Mouse (Mus musculus) midbrain, embryonic 15.5 days (tissue): Measurements from ENCODE around the gene Ppm1h. TPM values are rescaled to one million over a fixed set of nuclear protein-coding genes. Genes with fewer than 3 reads are reported as not detected.

Experiments used
- ATAC-seq: fragments of 200-750 bp; cut with Nextera tagmentation; replicated peaks from 2 replicates; pipeline ENCODE4 v1.8.0; 2017; ENCODE audit warnings: moderate TSS enrichment
- H3K27ac ChIP-seq: fragments of 300-500 bp; sonication (generic); 2 replicates; pipeline ENCODE4 v1.5.1; 2015; ENCODE audit warnings: mild to moderate bottlenecking, inconsistent platforms
- H3K27me3 ChIP-seq: fragments of 300-500 bp; sonication (generic); replicated peaks from 2 replicates; pipeline ENCODE4 v1.6.1; 2015; ENCODE audit warnings: inconsistent platforms
- H3K36me3 ChIP-seq: fragments of 300-500 bp; sonication (generic); replicated peaks from 2 replicates; pipeline ENCODE4 v1.6.1; 2015; ENCODE audit warnings: inconsistent platforms
- H3K4me1 ChIP-seq: fragments of 300-500 bp; sonication (generic); 2 replicates; pipeline ENCODE4 v1.6.1; 2015; ENCODE audit warnings: inconsistent platforms
- H3K4me2 ChIP-seq: fragments of 300-500 bp; sonication (generic); 2 replicates; pipeline ENCODE4 v1.6.1; 2015; ENCODE audit warnings: inconsistent platforms, mild to moderate bottlenecking, moderate library complexity
- H3K4me3 ChIP-seq: fragments of 300-500 bp; sonication (generic); 2 replicates; pipeline ENCODE4 v1.5.1; 2015; ENCODE audit warnings: mild to moderate bottlenecking, inconsistent platforms
- H3K9ac ChIP-seq: fragments of 300-500 bp; sonication (generic); 2 replicates; pipeline ENCODE4 v1.6.1; 2015; ENCODE audit warnings: mild to moderate bottlenecking, inconsistent platforms
- H3K9me3 ChIP-seq: fragments of 300-500 bp; sonication (generic); 2 replicates; pipeline ENCODE4 v1.6.1; 2016; ENCODE audit warnings: inconsistent platforms
- WGBS: fragments of 180-500 bp; shearing (Covaris S2); methylation state at CpG from one replicate; pipeline ENCODE4 v1.1.7; 2015; ENCODE audit warnings: mixed read lengths; 5-methylcytosine and 5-hydroxymethylcytosine counted together
- polyA plus RNA-seq: library from polyadenylated mRNA; unstranded; fragments of >200 nt; fragmentation: Nextera tagmentation; extraction: Ambion mirVana; gene quantifications from 2 replicates; pipeline ENCODE4 v1.2.1, GENCODE M21; 2015

Ppm1h gene
- polyA plus RNA-seq, 1 experiment from 2014 or later: 21.4 TPM

GRCm38 (mm10) chr10:122763596-122763995, 85.0 kb downstream of the Ppm1h start:
- Histone ChIP-seq H3K9ac (no peak overlapping the region), H3K27ac (no peak overlapping the region), H3K9me3 (no peaks in the 10 kb centered on the region), H3K4me3 (no peak overlapping the region), H3K4me2 (no peak overlapping the region), H3K27me3 (no peaks in the 10 kb centered on the region), H3K36me3 (no peaks in the 10 kb centered on the region), H3K4me1 (no peaks in the 10 kb centered on the region)
- WGBS: 82% methylated on average over 1 of the region's 1 CpGs
- no peak for ATAC-seq

DNA sequence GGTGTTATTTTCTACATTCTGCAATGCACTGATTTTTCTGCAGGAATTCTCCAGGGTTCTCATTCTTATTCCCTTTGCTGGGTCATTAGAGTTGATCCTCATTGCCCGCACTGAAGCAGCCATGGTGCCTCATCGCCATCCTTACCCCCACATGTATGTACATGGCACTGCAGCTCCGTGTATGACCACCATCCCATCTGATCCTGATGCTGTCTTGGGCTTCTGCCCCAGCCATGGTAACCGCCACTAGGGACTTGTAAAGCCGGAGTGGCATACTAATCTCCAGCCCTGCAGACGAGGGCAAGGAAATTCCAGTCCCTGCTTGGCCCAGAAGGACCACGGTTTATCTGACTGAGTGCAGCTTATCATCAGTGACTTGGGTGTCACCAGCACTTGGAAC, 86.1 kb downstream of the Ppm1h start:
- H3K4me3 ChIP-seq: no peak overlapping the region
- no peak; the same call in 1 of the 2 replicates for ATAC-seq
- 48% methylated on average over 7 of the region's 7 CpGs for whole genome bisulfite sequencing

DNA sequence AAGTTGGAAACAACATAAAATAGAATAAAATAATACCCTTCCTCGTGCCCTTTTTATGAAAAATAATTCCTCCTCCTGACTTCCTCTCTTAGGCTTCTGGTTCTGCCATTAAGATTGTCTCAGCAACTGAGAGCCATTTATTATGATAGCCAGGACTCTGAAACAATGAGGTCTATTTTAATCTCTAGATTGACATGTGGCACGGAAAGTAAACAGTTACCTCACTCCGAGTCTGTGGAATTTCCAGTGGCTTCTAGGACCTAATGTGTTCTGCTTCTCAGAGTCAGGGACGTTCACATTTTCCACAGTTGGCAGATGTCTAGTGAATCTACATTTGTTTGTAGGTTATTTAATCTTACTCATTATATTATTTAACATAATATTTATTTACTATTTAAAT, 87.0 kb downstream of the Ppm1h start:
- no peaks in the 10 kb centered on the region for H3K9me3 ChIP-seq
- WGBS: 53% methylated on average over 4 of the region's 4 CpGs
- ATAC-seq: no peak

More for the DNA sequence above, 86.1 kb downstream of the Ppm1h start:
- Histone ChIP-seq H3K9ac (no peak overlapping the region), H3K27me3 (no peaks in the 10 kb centered on the region), H3K4me2 (no peak overlapping the region), H3K9me3 (no peaks in the 10 kb centered on the region), H3K27ac (no peak overlapping the region), H3K36me3 (no peaks in the 10 kb centered on the region), H3K4me1 (no peaks in the 10 kb centered on the region)

DNA sequence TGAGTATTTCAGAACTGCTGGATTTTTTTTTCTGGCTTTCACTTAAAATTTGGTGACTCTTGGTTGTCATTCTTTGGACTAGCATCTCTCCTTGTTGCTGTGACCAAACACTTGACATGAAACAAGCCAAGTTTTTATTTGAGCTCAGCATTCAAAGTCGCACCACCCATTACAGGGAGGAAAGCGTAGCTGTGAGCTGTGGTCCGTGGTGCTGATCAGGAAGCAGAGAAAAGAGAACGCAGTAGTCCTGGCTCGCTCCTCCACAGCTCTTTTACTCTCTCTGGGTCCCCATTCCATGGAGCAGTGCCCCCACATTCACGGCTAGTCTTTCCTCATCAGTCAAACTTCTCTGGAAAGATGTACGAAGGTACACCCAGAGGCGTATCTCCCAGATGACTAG, 87.4 kb downstream of the Ppm1h start:
- H3K27ac ChIP-seq: no peak overlapping the region
- ATAC-seq: no peak
- H3K9me3 ChIP-seq: no peaks in the 10 kb centered on the region
- no peak overlapping the region for H3K4me2 ChIP-seq
- H3K36me3 ChIP-seq: no peaks in the 10 kb centered on the region
- H3K27me3 ChIP-seq: no peaks in the 10 kb centered on the region
- no peak overlapping the region for H3K4me3 ChIP-seq
- H3K9ac ChIP-seq: no peak overlapping the region
- peaks cover 4% of the 10 kb centered on the region; the same call in 1 of the 2 replicates for H3K4me1 ChIP-seq
- 61% methylated on average over 8 of the region's 8 CpGs for WGBS

More for the DNA sequence above, 87.0 kb downstream of the Ppm1h start:
- Histone ChIP-seq H3K9ac (no peak overlapping the region), H3K27me3 (no peaks in the 10 kb centered on the region), H3K4me3 (no peak overlapping the region), H3K4me2 (no peak overlapping the region), H3K4me1 (peaks cover 4% of the 10 kb centered on the region; the same call in 1 of the 2 replicates), H3K36me3 (no peaks in the 10 kb centered on the region), H3K27ac (no peak overlapping the region)

DNA sequence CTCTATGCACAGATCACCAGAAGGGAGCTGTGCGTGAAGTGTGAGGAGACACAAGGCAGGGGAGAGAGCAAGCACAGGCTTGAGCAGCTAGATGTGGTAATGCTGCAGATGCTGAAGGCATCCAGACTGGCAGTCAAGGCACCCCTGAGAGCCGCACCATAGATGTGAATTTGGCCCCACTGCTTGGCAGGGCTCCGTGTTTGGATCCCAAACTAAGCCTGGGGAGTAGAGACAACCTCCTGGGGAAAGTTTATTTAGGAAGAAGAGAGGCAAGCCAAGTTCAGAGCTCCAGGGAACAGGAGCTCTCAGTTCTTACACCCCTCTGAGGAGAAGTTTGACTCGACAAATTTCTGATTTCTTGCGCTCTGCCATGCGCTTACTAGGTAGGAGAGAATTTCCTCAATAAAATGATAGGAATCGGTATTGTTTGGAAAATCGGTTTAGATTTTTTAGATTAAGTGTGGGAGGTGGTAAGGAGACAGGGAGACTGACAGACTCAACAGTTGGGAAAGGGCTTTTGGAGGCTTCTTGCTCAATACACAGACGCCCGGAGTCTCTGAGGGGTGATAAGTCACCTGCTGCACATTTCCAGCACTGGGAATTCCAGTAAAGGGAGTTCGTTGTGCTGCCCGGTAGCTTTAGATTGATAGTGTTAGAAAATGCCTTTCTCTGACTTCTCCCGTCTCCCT, 89.8 kb downstream of the Ppm1h start:
- Histone ChIP-seq H3K9me3 (no peaks in the 10 kb centered on the region), H3K4me2 (no peak overlapping the region), H3K4me1 (peaks cover 4% of the 10 kb centered on the region; the same call in 1 of the 2 replicates), H3K9ac (no peak overlapping the region), H3K4me3 (no peak overlapping the region), H3K27ac (no peak overlapping the region), H3K36me3 (no peaks in the 10 kb centered on the region), H3K27me3 (no peaks in the 10 kb centered on the region)
- ATAC-seq: no peak
- 74% methylated on average over 13 of the region's 13 CpGs for WGBS

- WGBS: 83% methylated on average over 6 of the region's 6 CpGs
- Histone ChIP-seq H3K36me3 (no peaks in the 10 kb centered on the region), H3K9ac (no peak overlapping the region), H3K27me3 (no peaks in the 10 kb centered on the region), H3K27ac (no peak overlapping the region), H3K4me2 (no peak overlapping the region), H3K4me1 (peaks cover 4% of the 10 kb centered on the region; the same call in 1 of the 2 replicates), H3K4me3 (no peak overlapping the region), H3K9me3 (no peaks in the 10 kb centered on the region)
- ATAC-seq: no peak
Measured at GRCm38 (mm10) chr10:122768893-122769341, 90.4 kb downstream of the Ppm1h start.

DNA sequence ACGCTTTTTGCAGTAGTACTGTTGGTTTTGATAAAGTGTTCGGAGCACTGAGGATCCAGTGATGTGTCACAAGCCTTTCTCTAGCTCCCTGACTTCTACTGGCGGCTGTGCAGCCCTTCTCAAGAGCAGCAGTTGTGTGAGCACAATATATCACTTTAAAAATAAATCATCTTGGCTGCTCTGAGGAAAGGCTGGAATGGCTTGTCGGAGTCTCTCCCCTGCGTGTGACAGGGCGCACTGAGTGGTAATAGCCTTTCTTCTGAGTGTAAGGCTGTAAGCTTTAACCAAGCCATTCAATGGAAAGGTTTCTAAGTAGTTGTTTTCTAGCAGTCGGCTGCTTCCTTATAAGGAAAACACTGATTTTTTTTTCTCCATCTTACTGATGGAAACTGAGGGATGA, 91.8 kb downstream of the Ppm1h start:
- no peak for ATAC-seq
- Histone ChIP-seq H3K27ac (no peak overlapping the region), H3K4me2 (no peak overlapping the region), H3K27me3 (no peaks in the 10 kb centered on the region), H3K36me3 (no peaks in the 10 kb centered on the region), H3K9ac (no peak overlapping the region), H3K9me3 (no peaks in the 10 kb centered on the region), H3K4me1 (peaks cover 4% of the 10 kb centered on the region; the same call in 1 of the 2 replicates), H3K4me3 (no peak overlapping the region)
- WGBS: 73% methylated on average over 7 of the region's 7 CpGs

DNA sequence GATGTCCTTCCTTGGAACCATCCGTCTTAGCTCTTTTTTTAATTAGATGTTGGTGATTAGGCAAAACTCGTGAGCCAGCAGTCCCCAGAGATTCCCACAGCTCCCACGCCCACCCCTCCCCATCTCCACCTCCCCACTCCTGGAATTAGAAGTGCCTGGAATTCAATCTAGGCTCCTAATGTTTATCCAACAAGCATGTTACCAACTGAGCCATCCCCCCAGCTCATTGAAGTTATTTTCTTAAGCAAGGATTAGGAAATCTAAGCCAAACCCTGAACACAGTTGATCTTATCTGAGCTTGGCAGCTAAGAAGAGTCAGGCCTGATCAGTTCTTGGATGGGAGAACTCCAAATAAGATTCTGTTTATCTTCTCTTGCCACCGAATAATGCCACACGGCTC, 92.4 kb downstream of the Ppm1h start:
- H3K27ac ChIP-seq: no peak overlapping the region
- H3K4me2 ChIP-seq: no peak overlapping the region
- no peaks in the 10 kb centered on the region for H3K27me3 ChIP-seq
- H3K9ac ChIP-seq: no peak overlapping the region
- no peak for ATAC-seq
- no peaks in the 10 kb centered on the region for H3K9me3 ChIP-seq
- H3K4me3 ChIP-seq: no peak overlapping the region
- 43% methylated on average over 5 of the region's 5 CpGs for WGBS
- no peaks in the 10 kb centered on the region for H3K36me3 ChIP-seq
- peaks cover 4% of the 10 kb centered on the region; the same call in 1 of the 2 replicates for H3K4me1 ChIP-seq

DNA sequence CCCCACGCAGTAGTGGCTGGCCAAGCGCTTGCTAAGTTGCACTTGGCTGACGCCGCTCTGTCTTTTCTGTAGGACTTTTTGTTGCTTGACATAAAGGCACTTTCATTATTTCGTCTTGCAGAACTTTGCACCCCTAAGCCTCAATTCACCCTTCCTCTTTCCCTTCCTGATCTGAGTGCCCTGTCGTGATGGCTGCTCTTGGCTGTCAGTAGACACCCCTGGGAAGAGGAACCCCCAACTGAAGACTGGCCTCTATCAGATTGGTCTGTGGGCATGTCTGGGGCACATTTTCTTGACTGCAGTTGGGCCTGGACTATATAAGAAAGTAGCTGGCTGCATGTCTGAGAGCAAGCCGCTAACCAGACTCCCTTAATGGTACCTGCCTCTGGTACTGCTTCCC, 95.6 kb downstream of the Ppm1h start:
- Histone ChIP-seq H3K9me3 (no peaks in the 10 kb centered on the region), H3K36me3 (no peaks in the 10 kb centered on the region), H3K27me3 (no peaks in the 10 kb centered on the region), H3K9ac (no peak overlapping the region), H3K27ac (no peak overlapping the region), H3K4me3 (no peak overlapping the region), H3K4me2 (no peak overlapping the region), H3K4me1 (peaks cover 4% of the 10 kb centered on the region; the same call in 1 of the 2 replicates)
- ATAC-seq: no peak
- 83% methylated on average over 7 of the region's 7 CpGs for WGBS

GRCm38 (mm10) chr10:122777436-122777835, 98.9 kb downstream of the Ppm1h start:
- Histone ChIP-seq H3K27ac (no peak overlapping the region), H3K9me3 (no peaks in the 10 kb centered on the region), H3K4me3 (no peak overlapping the region), H3K4me2 (no peak overlapping the region), H3K27me3 (no peaks in the 10 kb centered on the region), H3K36me3 (no peaks in the 10 kb centered on the region), H3K9ac (no peak overlapping the region), H3K4me1 (no peaks in the 10 kb centered on the region)
- ATAC-seq: no peak
- WGBS: 79% methylated on average over 3 of the region's 3 CpGs

DNA sequence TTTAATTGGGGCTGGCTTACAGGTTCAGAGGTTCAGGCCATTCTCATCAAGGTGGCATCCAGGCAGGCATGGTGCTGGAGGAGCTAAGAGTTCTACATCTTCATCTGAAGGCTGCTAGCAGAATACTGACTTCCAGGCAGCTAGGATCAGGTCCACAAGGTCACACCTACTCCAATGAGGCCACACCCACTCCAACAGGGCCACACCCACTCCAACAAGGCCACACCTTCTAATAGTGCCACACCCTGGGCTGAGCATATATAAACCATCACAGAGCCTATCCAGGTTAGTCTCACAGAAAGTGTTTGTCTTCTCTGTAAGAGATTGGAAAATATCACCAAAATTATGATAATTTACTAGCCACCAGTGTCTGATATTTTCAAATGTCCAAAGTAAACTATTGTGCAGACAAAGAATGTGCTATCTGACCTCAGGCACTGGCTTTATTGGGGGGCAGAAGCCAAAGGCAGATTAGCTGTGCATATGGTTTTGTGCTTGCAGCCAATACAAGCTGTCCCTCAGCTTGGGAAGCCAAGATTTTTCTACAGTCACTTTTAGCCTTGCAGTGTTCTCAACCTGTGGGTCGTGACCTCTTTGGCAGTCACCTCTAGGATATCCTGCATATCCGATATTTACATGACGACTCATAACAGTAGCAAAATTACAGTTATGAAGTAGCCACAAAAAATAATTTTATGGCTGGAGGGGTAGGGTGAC, 99.5 kb downstream of the Ppm1h start:
- ATAC-seq: no peak
- WGBS: 93% methylated on average over 3 of the region's 3 CpGs

GRCm38 (mm10) chr10:122779351-122779750, 100.8 kb downstream of the Ppm1h start:
- H3K9ac ChIP-seq: no peak overlapping the region
- no peak overlapping the region for H3K4me2 ChIP-seq
- H3K4me3 ChIP-seq: no peak overlapping the region
- WGBS: 19% methylated on average over 12 of the region's 12 CpGs
- no peaks in the 10 kb centered on the region for H3K4me1 ChIP-seq
- no peak overlapping the region for H3K27ac ChIP-seq
- no peaks in the 10 kb centered on the region for H3K36me3 ChIP-seq
- no peaks in the 10 kb centered on the region for H3K9me3 ChIP-seq
- H3K27me3 ChIP-seq: no peaks in the 10 kb centered on the region
- ATAC-seq: no peak

More for the DNA sequence above, 99.5 kb downstream of the Ppm1h start:
- H3K27me3 ChIP-seq: no peaks in the 10 kb centered on the region
- no peaks in the 10 kb centered on the region for H3K4me1 ChIP-seq
- no peak overlapping the region for H3K27ac ChIP-seq
- no peaks in the 10 kb centered on the region for H3K9me3 ChIP-seq
- no peaks in the 10 kb centered on the region for H3K36me3 ChIP-seq
- H3K4me3 ChIP-seq: no peak overlapping the region
- no peak overlapping the region for H3K4me2 ChIP-seq
- no peak overlapping the region for H3K9ac ChIP-seq
